Mouse (Mus musculus): ENCODE measurements at regions not wholly inside any gene's neighbourhood (a gene's known extent, or its start where the extent isn't known, plus 50 kb on each side); places are given as distances from the start of the nearest gene placed in this dataset.

DNA sequence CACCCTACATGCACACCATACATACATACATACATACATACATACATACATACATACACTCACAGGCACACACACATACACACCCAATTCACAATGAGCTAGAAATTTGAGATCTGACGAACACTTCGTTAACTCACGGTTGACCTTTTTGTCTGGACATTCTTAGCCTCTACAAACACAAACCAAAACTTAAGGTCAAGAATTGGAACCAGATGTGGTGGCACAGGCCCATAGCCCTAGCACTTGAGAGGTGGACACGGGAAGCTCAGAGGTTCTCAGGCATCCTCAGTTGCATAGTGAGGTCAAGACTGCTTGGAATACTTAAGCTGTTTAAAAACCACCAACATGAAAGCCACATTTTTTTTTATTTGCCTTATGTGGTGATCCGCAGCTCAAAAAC is 692.9 kb downstream of the Vrk1 start:
- no peak for TF ChIP-seq CTCF (IDR thresholded peaks at IDR 0.05; ENCODE audit: control insufficient read depth, insufficient read depth, insufficient read length)
- TF ChIP-seq CEBPB (IDR thresholded peaks at IDR 0.05; ENCODE audit: low read depth) = no peak
- no peak for TF ChIP-seq USF1 (IDR thresholded peaks at IDR 0.05; ENCODE audit: low read depth)
- no peak for TF ChIP-seq MAX (IDR thresholded peaks at IDR 0.05)
- no peak for TF ChIP-seq MYOD1 (IDR thresholded peaks at IDR 0.05; ENCODE audit: control insufficient read depth, insufficient read length, low read depth)
